Mouse (Mus musculus) large intestine, adult 2 months (tissue): ENCODE data around the gene BC051142. TPM values are rescaled to one million over a fixed set of nuclear protein-coding genes. Genes with fewer than 3 reads are reported as not detected.

Experiments
- DNase-seq: peaks from one replicate; pipeline ENCODE4 v3.0.0-alpha.2; 2012; ENCODE audit warnings: low read depth, low spot score
- WGBS: fragments of 180-500 bp; shearing (Covaris S2); methylation state at CpG from one replicate; pipeline ENCODE4 v1.1.7; 2018; 5-methylcytosine and 5-hydroxymethylcytosine counted together
- polyA plus RNA-seq: library from polyadenylated mRNA; depleted of rRNA; stranded (reverse); fragments of >200 nt; gene quantifications from 2 replicates; pipeline ENCODE4 v1.2.3, GENCODE M21; 2012; rRNA removed

Gene BC051142
- polyA plus RNA-seq = 0.64 and 1.3 TPM in 2 replicates

DNA sequence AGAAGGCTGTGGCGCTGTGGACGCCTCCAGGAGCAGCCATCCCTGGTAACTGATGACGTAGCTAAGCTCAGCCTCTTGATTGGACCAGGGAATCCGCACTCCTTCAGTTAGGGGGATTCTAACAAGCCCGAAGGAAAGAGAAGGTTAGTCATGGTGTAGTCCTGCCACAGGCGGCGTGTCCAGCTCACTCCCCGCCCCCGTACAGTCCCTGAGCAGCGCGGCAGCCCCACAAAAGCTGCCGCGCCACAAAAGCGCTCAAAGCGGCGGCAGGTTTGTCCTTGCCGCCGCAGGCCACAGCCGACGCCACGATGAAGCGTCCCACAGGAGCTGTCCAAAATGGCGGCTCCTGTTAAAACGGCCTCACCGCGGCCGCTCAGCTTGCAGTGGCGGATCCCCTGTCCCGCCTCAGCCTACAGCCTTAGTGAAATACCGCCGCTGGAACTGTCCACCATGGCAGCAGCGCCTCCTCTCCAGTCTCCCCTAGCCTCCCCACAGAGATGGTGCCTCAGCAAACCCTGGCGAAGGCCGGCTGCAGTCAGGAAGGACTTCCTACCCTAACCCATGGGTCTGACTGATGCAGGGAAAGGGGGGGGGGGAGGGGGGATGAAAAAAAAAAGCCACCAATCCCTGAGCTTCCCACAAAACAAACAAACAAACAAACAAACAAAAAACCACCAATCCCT lies at the start of gene BC051142:
Gene BC051142, plus strand, starts transcription at position 110 of the 683 bp plus-strand sequence.
- DNase-seq = peak; percentile 76

GRCm38 (mm10) chr17:34349429-34349828 lies 49.2 kb upstream of the BC051142 start:
- no peak for DNase-seq
- 5% methylated on average over 4 of the region's 4 CpGs for WGBS

More for the DNA sequence above, at the start of gene BC051142:
- 13% methylated on average over 34 of the region's 34 CpGs for WGBS

DNA sequence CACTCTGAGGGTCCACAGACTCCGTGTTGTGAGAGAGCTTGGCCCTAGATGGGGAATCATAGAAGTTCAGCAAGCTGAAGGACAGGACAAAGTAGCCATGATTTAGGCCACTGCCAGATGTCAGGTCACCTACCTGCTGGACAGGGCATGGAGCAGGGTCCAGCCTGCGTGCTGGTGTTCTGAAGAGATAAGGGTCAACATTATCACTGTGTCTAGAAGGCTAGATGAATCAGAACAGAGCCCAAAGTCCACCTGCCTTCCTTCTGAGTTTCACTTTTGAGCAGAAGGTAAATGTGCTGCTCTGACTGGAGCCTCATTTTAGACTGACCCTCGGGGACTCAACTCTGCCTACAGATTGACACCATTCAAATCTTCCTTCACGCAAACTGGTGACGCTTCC lies 44.1 kb upstream of the BC051142 start, which contains the start of gene Btnl2:
Gene Btnl2, plus strand, starts transcription at position 284 of the 400 bp plus-strand sequence.
- 67% methylated on average over 5 of the region's 5 CpGs for WGBS
- no peak for DNase-seq

DNA sequence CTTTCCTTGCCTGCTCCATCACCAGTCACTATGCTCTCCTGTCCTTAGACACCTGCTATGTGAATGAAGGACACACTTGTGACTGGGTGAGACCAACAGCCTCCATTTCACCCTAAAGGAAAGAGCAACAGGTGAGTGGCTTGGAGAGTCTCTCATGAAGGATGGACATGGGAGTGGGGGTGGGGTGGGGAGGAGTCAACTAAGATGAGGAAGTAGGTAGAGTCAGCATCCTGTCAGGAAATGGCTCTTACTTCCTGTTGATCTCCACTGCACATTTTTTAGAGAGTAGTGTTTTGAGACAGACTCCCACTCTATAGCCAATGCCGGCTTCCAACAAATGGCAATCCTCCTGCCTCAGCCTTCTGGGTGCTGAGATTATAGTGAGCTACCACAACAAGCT lies 43.7 kb upstream of the BC051142 start:
- WGBS = 82% methylated on average over 1 of the region's 1 CpGs
- no peak for DNase-seq

- WGBS = 80% methylated on average over 15 of the region's 15 CpGs
- no peak for DNase-seq
Measured at GRCm38 (mm10) chr17:34362954-34363546, 35.6 kb upstream of the BC051142 start.

DNA sequence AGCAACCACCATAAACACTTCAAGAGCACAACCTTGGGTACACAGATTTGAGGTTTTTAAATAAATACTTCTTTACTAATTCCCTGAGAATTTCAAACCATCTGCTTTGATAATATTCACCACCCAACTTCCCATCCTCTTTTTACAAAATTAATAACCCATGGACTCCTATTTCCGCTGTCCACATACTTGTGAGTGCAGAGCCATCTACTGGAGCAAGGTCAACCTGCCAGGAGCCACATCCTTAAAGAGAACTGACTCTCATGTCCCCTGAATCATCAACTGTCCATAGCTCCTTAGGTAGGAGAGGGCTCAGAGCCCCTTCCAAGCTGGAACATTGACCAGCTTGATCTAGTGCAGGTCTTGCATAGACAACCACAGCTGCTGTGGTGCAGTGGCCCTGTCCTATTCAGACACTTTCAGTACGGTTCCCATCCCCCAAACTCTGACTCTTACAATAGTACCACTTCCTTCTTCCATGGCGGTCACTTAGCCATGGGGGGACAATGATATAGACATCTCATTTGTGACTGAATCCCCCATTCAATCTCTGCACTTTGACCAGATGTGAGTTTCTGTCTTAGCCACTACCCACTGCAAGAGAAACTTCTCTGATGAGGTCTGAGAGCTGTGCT lies 34.8 kb upstream of the BC051142 start:
- 81% methylated on average over 3 of the region's 3 CpGs for WGBS
- no peak for DNase-seq

- 78% methylated on average over 10 of the region's 10 CpGs for WGBS
- DNase-seq = no peak
Measured at GRCm38 (mm10) chr17:34365031-34365430, 33.6 kb upstream of the BC051142 start.

DNA sequence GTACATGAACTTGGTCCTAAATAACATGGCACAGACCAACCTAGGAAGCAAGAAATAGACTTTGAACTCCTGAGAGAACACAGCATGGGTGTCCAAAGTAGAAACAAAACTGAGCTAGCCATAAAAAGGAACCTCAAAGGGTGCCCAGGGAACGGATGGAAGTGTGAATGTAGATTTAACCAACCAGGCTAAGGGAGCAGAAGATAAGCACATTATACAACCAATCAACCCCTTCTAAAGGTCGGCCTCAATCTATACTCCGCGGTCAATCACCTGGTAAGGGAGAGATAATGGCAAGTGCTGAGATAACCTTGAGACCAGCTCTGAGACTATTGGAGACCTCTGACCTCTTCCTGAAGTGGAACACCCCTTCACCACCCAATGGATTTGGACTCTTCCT lies 28.1 kb upstream of the BC051142 start:
- WGBS = 33% methylated on average over 4 of the region's 4 CpGs

DNA sequence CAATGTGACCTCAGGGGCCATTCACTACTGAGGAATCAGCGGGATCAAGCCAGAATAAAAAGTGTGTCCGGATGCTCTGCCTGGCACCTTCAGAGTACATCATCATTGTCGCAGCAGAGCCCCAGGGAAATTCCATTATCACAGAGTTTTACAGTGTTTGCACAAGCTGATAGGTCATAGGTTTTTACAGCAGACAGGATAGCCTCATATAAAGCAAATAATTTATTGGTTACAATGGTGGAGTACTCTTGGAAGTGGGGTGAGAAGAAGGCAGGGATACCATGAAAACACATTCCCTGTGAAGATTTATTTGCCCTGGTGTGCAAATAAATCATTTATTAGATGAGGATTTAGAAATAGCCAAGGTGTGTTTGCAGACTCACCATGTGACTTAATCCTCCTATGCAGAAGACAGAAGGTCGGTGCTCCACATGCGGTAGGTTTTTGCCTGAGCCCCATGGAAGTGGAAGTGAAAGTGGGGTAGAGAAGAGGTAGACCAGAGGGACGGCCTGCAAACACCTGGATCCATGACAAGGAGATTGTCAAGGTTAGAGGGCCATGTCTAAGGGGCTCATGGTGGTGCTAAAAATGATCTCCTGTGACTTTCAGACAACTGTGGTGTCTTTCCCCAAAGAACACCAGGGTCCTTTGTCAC lies 25.4 kb upstream of the BC051142 start:
- WGBS = 24% methylated on average over 6 of the region's 6 CpGs
- peak; percentile 64 for DNase-seq

More for the DNA sequence above, 28.1 kb upstream of the BC051142 start:
- DNase-seq = no peak

- DNase-seq = no peak
- 44% methylated on average over 2 of the region's 2 CpGs for WGBS
Measured at GRCm38 (mm10) chr17:34376847-34377246, 21.8 kb upstream of the BC051142 start, which contains the start of gene Btnl1. Gene Btnl1 (plus strand): TSS chr17:34377132.

- 20% methylated on average over 6 of the region's 6 CpGs for WGBS
- DNase-seq = no peak
Measured at GRCm38 (mm10) chr17:34377450-34378209, 21.0 kb upstream of the BC051142 start.

DNA sequence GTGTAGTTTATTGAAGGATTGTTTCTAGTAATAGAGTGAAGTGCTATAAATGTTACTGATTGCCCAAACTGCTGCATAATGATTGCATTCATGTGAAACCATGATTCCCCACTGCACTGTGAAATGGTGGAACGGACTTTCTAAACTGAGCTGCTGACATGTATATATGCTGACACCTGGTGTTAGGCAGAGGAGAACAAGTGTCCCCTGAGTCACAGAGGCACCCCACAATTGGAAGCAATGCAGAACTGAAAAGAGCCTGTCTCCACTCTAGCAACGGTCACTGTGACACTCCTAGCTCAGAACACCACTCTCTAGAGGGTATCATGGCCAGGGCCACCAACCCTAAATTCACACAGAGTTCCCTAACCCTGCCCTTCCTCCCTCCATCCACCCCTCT lies 19.9 kb upstream of the BC051142 start:
- no peak for DNase-seq
- WGBS = 32% methylated on average over 2 of the region's 2 CpGs

DNA sequence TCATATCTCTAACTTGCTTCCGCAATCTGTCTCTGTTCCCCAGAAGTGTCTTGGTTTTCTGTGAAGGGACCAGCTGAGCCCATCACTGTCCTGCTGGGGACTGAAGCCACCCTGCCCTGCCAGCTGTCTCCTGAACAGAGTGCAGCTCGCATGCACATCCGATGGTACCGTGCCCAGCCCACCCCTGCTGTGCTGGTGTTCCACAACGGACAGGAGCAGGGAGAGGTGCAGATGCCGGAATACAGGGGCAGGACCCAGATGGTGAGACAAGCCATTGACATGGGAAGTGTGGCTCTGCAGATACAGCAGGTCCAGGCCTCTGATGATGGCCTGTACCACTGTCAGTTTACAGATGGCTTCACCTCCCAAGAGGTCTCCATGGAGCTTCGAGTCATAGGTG lies 19.2 kb upstream of the BC051142 start:
- no peak for DNase-seq
- WGBS = 85% methylated on average over 7 of the region's 7 CpGs

DNA sequence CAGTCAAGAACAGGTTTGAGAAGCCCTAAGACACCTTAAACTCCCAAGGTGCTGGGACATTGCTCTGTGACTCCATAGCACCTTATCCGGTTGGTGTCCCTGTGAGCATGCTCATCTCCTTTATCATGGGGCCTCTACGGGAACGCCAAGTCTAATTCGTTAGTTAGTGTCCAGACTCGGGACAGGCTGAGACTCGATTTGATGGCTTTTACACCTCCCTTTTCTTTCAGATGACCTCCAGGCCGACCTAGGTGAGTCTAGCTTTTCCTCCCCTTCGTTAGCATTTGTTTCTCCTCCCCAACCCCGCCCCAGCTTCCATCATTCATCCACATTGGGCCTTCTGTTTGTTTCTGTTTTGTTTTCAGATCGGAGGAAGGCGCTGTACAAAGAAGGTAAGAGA lies 16.7 kb upstream of the BC051142 start:
- WGBS = 70% methylated on average over 11 of the region's 11 CpGs
- no peak for DNase-seq

DNA sequence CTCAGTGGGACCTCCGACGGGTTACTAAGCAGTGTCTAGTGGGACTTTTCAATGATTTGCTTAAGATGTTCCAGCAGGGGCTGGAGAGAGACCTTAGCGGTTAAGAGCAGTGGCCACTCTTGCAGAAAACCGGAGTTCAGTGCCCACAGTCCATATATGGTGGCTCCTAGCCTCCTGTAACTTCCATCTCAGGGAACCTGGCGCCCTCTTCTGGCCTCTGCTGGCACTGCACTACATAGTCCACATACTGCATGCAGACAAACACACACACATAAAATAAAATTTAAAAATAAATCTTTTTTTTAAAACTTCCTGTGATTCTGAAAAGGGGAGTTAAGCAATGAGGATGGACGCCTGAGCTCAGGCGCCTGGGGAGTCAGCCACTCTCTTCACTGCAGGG lies 15.4 kb upstream of the BC051142 start:
- WGBS = 83% methylated on average over 7 of the region's 7 CpGs
- no peak for DNase-seq

DNA sequence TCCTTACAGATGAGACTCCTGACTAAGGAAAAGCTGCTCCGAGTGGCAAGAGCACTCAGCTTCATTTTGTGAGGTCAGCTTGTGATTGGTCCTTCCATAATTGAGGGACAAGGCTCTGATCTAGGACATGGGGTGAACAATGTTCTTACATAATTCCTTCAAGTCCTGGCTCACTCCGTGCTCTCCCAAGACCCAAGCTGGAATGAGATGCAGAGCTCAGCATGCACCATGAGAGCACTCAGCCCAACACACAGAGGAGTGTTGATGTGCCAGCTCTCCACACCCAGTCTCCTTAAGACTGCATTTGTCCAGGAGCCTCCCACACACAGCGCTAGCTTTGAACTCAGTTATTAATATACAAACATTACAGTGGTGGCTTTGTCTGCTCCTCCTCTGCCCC lies 13.9 kb upstream of the BC051142 start:
- 39% methylated on average over 3 of the region's 3 CpGs for WGBS
- no peak for DNase-seq

- DNase-seq = no peak
- WGBS = 71% methylated on average over 2 of the region's 2 CpGs
Measured at GRCm38 (mm10) chr17:34386656-34387055, 12.0 kb upstream of the BC051142 start.

- 40% methylated on average over 4 of the region's 4 CpGs for WGBS
- DNase-seq = no peak
Measured at GRCm38 (mm10) chr17:34388513-34388912, 10.1 kb upstream of the BC051142 start.

- WGBS = 56% methylated on average over 7 of the region's 7 CpGs
- no peak for DNase-seq
Measured at GRCm38 (mm10) chr17:34391507-34391906, 7.1 kb upstream of the BC051142 start.

DNA sequence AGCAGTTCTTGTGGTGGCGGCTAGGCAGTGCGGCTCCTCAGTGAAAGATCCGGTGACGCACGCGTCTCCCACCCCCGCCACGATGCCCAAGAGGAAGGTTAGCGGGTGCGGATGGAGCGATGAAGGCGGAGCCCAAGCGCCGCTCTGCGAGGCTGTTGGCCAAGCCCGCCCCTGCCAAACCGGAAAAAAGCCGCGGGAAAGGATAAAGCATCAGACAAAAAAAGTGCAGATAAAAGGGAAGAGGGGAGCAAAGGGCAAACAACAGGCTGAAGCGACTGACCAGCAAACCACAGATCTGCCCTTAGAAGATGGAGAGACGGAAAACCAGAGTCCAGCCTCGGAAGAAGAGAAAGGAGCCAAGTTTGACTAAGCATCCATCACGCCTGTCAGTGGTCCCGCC lies 6.3 kb upstream of the BC051142 start:
- 9% methylated on average over 24 of the region's 24 CpGs for WGBS
- no peak for DNase-seq
